Mouse (Mus musculus) forebrain, embryonic 11.5 days (tissue): Measurements from ENCODE around the gene Ip6k3. TPM values are rescaled to one million over a fixed set of nuclear protein-coding genes. Genes with fewer than 3 reads are reported as not detected.

ENCODE experiments used
- ATAC-seq: fragments of 200-750 bp; cut with Nextera tagmentation; replicated peaks from 2 replicates; pipeline ENCODE4 v1.8.0; 2017; ENCODE audit warnings: moderate TSS enrichment; ENCODE audit not compliant: low FRiP score
- DNase-seq: peaks from one replicate; pipeline ENCODE4 v3.0.0-alpha.2; 2017; ENCODE audit warnings: low spot score
- H3K27ac ChIP-seq: fragments of 300-500 bp; sonication (generic); 2 replicates; pipeline ENCODE4 v1.5.1; 2014; ENCODE audit warnings: low read depth, low read length
- H3K27me3 ChIP-seq: fragments of 300-500 bp; sonication (generic); 2 replicates; pipeline ENCODE4 v1.6.1; 2014; ENCODE audit warnings: mild to moderate bottlenecking, low read length, mixed read lengths; ENCODE audit not compliant: control insufficient read depth, insufficient read depth
- H3K36me3 ChIP-seq: fragments of 300-500 bp; sonication (generic); 2 replicates; pipeline ENCODE4 v1.6.1; 2014; ENCODE audit warnings: mild to moderate bottlenecking, low read length, moderate library complexity, mixed read lengths; ENCODE audit not compliant: control insufficient read depth, insufficient read depth
- H3K4me1 ChIP-seq: fragments of 300-500 bp; sonication (generic); replicated peaks from 2 replicates; pipeline ENCODE4 v1.6.1; 2014; ENCODE audit warnings: low read length, mixed read lengths; ENCODE audit not compliant: control insufficient read depth, insufficient read depth
- H3K4me2 ChIP-seq: fragments of 300-500 bp; sonication (generic); 2 replicates; pipeline ENCODE4 v1.6.1; 2014; ENCODE audit warnings: low read depth, mild to moderate bottlenecking, low read length, moderate library complexity, mixed read lengths; ENCODE audit not compliant: severe bottlenecking
- H3K4me3 ChIP-seq: fragments of 300-500 bp; sonication (generic); 2 replicates; pipeline ENCODE4 v1.5.1; 2014; ENCODE audit warnings: low read depth, low read length
- H3K9ac ChIP-seq: fragments of 300-500 bp; sonication (generic); 2 replicates; pipeline ENCODE4 v1.6.1; 2014; ENCODE audit warnings: low read length
- H3K9me3 ChIP-seq: fragments of 300-500 bp; sonication (generic); 2 replicates; pipeline ENCODE4 v1.6.1; 2016; ENCODE audit warnings: low read length, mixed read lengths; ENCODE audit not compliant: control insufficient read depth
- WGBS: fragments of 180-500 bp; shearing (Covaris S2); extraction: QIAGEN DNeasy Blood & Tissue Kit; methylation state at CpG from one replicate; pipeline ENCODE4 v1.1.7; 2014; 5-methylcytosine and 5-hydroxymethylcytosine counted together
- polyA plus RNA-seq: library from polyadenylated mRNA; unstranded; fragments of >200 nt; fragmentation: Nextera tagmentation; extraction: Ambion mirVana; gene quantifications from 2 replicates; pipeline ENCODE4 v1.2.1, GENCODE M21; 2014

Gene Ip6k3
- polyA plus RNA-seq, 1 experiment from 2014 or later = 0.08 TPM

GRCm38 (mm10) chr17:27106745-27107144 is 60.9 kb downstream of the Ip6k3 start:
- H3K4me1 ChIP-seq = no peaks in the 10 kb centered on the region
- WGBS = 88% methylated on average over 9 of the region's 9 CpGs
- no peak for DNase-seq
- no peaks in the 10 kb centered on the region for H3K36me3 ChIP-seq
- no peaks in the 10 kb centered on the region for H3K9me3 ChIP-seq
- H3K27me3 ChIP-seq = no peaks in the 10 kb centered on the region
- no peak for ATAC-seq
- H3K27ac ChIP-seq = no peak overlapping the region
- no peak overlapping the region for H3K4me2 ChIP-seq
- no peak overlapping the region for H3K4me3 ChIP-seq
- H3K9ac ChIP-seq = no peak overlapping the region

- H3K9ac ChIP-seq = no peak overlapping the region
- H3K4me3 ChIP-seq = no peak overlapping the region
- no peaks in the 10 kb centered on the region for H3K36me3 ChIP-seq
- H3K4me2 ChIP-seq = no peak overlapping the region
- DNase-seq (no peak), ATAC-seq (no peak)
- no peaks in the 10 kb centered on the region for H3K4me1 ChIP-seq
- WGBS = 77% methylated on average over 16 of the region's 18 CpGs
- no peak overlapping the region for H3K27ac ChIP-seq
- no peaks in the 10 kb centered on the region for H3K27me3 ChIP-seq
- H3K9me3 ChIP-seq = no peaks in the 10 kb centered on the region
These were observed 61.7 kb downstream of the Ip6k3 start for GRCm38 (mm10) chr17:27105698-27106470.

GRCm38 (mm10) chr17:27101675-27102074 is 65.9 kb downstream of the Ip6k3 start:
- Histone ChIP-seq H3K4me2 (no peak overlapping the region), H3K27ac (no peak overlapping the region), H3K36me3 (no peaks in the 10 kb centered on the region), H3K9me3 (no peaks in the 10 kb centered on the region), H3K27me3 (no peaks in the 10 kb centered on the region), H3K4me1 (no peaks in the 10 kb centered on the region), H3K4me3 (no peak overlapping the region), H3K9ac (no peak overlapping the region)
- 81% methylated on average over 5 of the region's 5 CpGs for WGBS
- no peak for DNase-seq
- ATAC-seq = no peak

DNA sequence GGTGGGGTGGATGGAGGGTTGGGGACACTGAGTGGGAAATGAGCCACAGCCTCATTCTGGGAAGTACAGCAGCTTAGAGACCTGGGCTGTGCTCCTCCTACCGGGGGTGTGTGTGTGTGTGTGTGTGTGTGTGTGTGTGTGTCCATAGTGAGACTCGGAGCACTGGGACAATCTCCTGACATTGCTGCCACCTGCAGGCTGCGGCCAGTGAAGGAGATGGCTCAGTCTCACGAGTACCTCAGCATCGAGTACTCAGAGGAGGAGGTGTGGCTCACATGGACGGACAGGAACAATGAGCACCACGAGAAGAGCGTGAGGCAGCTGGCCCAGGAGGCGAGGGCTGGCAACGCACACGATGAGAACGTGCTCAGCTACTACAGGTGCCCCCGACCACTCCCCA is 71.9 kb downstream of the Ip6k3 start:
- Histone ChIP-seq H3K4me2 (no peak overlapping the region), H3K27ac (no peak overlapping the region), H3K4me1 (no peaks in the 10 kb centered on the region), H3K27me3 (no peaks in the 10 kb centered on the region), H3K9me3 (no peaks in the 10 kb centered on the region), H3K9ac (no peak overlapping the region), H3K36me3 (no peaks in the 10 kb centered on the region), H3K4me3 (no peak overlapping the region)
- DNase-seq (peak; percentile 68), ATAC-seq (no peak)
- 32% methylated on average over 13 of the region's 13 CpGs for WGBS

Other genes with a start within 250 kb of the Ip6k3 start
- 4.5 and 4.9 TPM in 2 replicates for gene Phf1, start 234.7 kb downstream of the Ip6k3 start, polyA plus RNA-seq
- gene Cuta, start 228.2 kb downstream of the Ip6k3 start, polyA plus RNA-seq = 141 and 154 TPM in 2 replicates
- gene Syngap1, start 226.5 kb downstream of the Ip6k3 start, polyA plus RNA-seq = 3.2 and 4.2 TPM in 2 replicates
- 13.7 and 13.9 TPM in 2 replicates for gene Zbtb9, start 194.6 kb downstream of the Ip6k3 start, polyA plus RNA-seq
- 6.6 and 7.6 TPM in 2 replicates for gene Bak1, start 138.8 kb downstream of the Ip6k3 start, polyA plus RNA-seq
- 1.7 and 2.2 TPM in 2 replicates for gene Itpr3, start 110.5 kb downstream of the Ip6k3 start, polyA plus RNA-seq
- 330 and 336 TPM in 2 replicates for gene Uqcc2, start 33.9 kb downstream of the Ip6k3 start, polyA plus RNA-seq
- gene Lemd2, start 36.7 kb upstream of the Ip6k3 start, polyA plus RNA-seq = 18.1 and 27.8 TPM in 2 replicates